In the genomic region with DNA sequence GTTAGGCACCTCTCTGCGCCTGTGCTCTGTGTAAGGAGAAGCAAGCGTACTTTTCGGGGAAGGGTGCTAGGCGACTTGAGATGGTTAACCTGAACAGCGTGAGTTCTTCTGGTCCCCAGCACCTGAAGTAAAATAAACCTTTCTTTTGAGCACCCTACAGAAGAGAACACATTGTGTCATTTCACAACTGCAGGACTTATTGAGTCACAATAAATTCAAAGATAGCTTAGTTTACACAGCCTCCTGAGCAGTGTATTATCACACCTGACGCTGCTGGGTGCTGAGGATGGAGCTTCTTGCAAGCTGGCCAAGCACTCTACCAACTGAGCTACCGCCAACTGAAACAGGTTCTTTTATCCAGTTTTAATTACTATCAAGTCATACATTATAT, we compare ENCODE assay signal across 7 mouse cellular contexts. TPM values are rescaled to one million over a fixed set of nuclear protein-coding genes. Genes with fewer than 3 reads are reported as not detected.
DNase-seq lines count a peak whose midpoint lies in the region; ATAC-seq and TF ChIP-seq lines count a peak whose summit lies in the region.

No protein-coding gene starts in this region.

- peak overlapping the region; percentile 45; the same call in 1 of the 2 replicates for H3K27ac ChIP-seq in lung, embryonic 15.5 days
- H3K27ac ChIP-seq in forebrain, embryonic 11.5 days (ENCODE audit: low read depth, low read length): peak overlapping the region; percentile 70
- peak overlapping the region; percentile 78; the same call in 1 of the 2 replicates for H3K27ac ChIP-seq in limb, embryonic 12.5 days
- H3K27ac ChIP-seq in small intestine, adult 2 months (ENCODE audit: insufficient read depth, low read depth, low read length): peak overlapping the region; percentile 28; the same call in 1 of the 2 replicates

- no peak for TF ChIP-seq POLR2A in small intestine, adult 2 months (IDR thresholded peaks at IDR 0.05; ENCODE audit: low read depth, low read length)

- DNase-seq in lung, adult 18-20 months: no peak
- no peak for DNase-seq in forebrain, embryonic 11.5 days (ENCODE audit: low spot score)
- no peak for DNase-seq in layer of hippocampus, postnatal 14 days (ENCODE audit: low spot score in 2 of 2)
- DNase-seq in frontal cortex, postnatal 25 days (ENCODE audit: low spot score in 2 of 2): no peak

- no peak for TF ChIP-seq CTCF in small intestine, adult 2 months (IDR thresholded peaks at IDR 0.05; ENCODE audit: extremely low read depth, insufficient read length, insufficient replicate concordance, low read depth, low read length)

- WGBS in lung, embryonic 15.5 days: 25% methylated on average over 7 of the region's 7 CpGs
- 24% methylated on average over 7 of the region's 7 CpGs for WGBS in forebrain, embryonic 11.5 days
- WGBS in limb, embryonic 12.5 days: 28% methylated on average over 7 of the region's 7 CpGs
- 22% methylated on average over 7 of the region's 7 CpGs for WGBS in small intestine, adult 2 months

- no peaks in the 10 kb centered on the region for H3K9me3 ChIP-seq in lung, embryonic 15.5 days
- H3K9me3 ChIP-seq in forebrain, embryonic 11.5 days (ENCODE audit: control insufficient read depth, low read length): no peaks in the 10 kb centered on the region
- peaks cover 4% of the 10 kb centered on the region; the same call in 1 of the 2 replicates for H3K9me3 ChIP-seq in limb, embryonic 12.5 days

- H3K4me2 ChIP-seq in lung, embryonic 15.5 days: peak overlapping the region; percentile 86
- peak overlapping the region; percentile 90 for H3K4me2 ChIP-seq in forebrain, embryonic 11.5 days (ENCODE audit: low read depth, low read length, severe bottlenecking)
- peak overlapping the region; percentile 90 for H3K4me2 ChIP-seq in limb, embryonic 12.5 days

- peak overlapping the region; percentile 45 for H3K9ac ChIP-seq in lung, embryonic 15.5 days
- peak overlapping the region; percentile 91 for H3K9ac ChIP-seq in forebrain, embryonic 11.5 days (ENCODE audit: low read length)
- H3K9ac ChIP-seq in limb, embryonic 12.5 days (replicated peaks): peak overlapping the region; percentile 47; the same call in 1 of the 2 replicates

- H3K36me3 ChIP-seq in lung, embryonic 15.5 days: peaks cover 19% of the 10 kb centered on the region
- H3K36me3 ChIP-seq in forebrain, embryonic 11.5 days (ENCODE audit: control insufficient read depth, insufficient read depth, low read length): peaks cover 5% of the 10 kb centered on the region; the same call in 1 of the 2 replicates
- H3K36me3 ChIP-seq in limb, embryonic 12.5 days: peaks cover 31% of the 10 kb centered on the region
- peaks cover 14% of the 10 kb centered on the region for H3K36me3 ChIP-seq in small intestine, adult 2 months (ENCODE audit: control insufficient read depth, insufficient read depth, low read length)

- peak overlapping the region; percentile 83 for H3K4me3 ChIP-seq in lung, embryonic 15.5 days
- peak overlapping the region; percentile 78; the same call in 1 of the 2 replicates for H3K4me3 ChIP-seq in forebrain, embryonic 11.5 days (ENCODE audit: low read depth, low read length)
- peak overlapping the region; percentile 90 for H3K4me3 ChIP-seq in limb, embryonic 12.5 days (replicated peaks)
- peak overlapping the region; percentile 69 for H3K4me3 ChIP-seq in small intestine, adult 2 months (ENCODE audit: low read depth, low read length)

- H3K27me3 ChIP-seq in lung, embryonic 15.5 days: no peaks in the 10 kb centered on the region
- H3K27me3 ChIP-seq in forebrain, embryonic 11.5 days (ENCODE audit: control insufficient read depth, insufficient read depth, low read length): no peaks in the 10 kb centered on the region
- H3K27me3 ChIP-seq in limb, embryonic 12.5 days: no peaks in the 10 kb centered on the region
- H3K27me3 ChIP-seq in small intestine, adult 2 months (ENCODE audit: control insufficient read depth, insufficient read depth, low read length): no peaks in the 10 kb centered on the region

- H3K4me1 ChIP-seq in lung, embryonic 15.5 days: peaks cover 13% of the 10 kb centered on the region
- peaks cover 8% of the 10 kb centered on the region; the same call in 1 of the 2 replicates for H3K4me1 ChIP-seq in forebrain, embryonic 11.5 days (replicated peaks; ENCODE audit: control insufficient read depth, insufficient read depth, low read length)
- H3K4me1 ChIP-seq in limb, embryonic 12.5 days (replicated peaks): peaks cover 20% of the 10 kb centered on the region
- peaks cover 4% of the 10 kb centered on the region; the same call in 1 of the 2 replicates for H3K4me1 ChIP-seq in small intestine, adult 2 months (ENCODE audit: control insufficient read depth, insufficient read depth, insufficient read length, low read length)

- ATAC-seq in lung, embryonic 15.5 days (ENCODE audit: borderline replicate concordance, extremely low read depth, low FRiP score, low TSS enrichment): peak; percentile 11; the same call in 1 of the 2 replicates
- ATAC-seq in forebrain, embryonic 11.5 days (replicated peaks; ENCODE audit: low FRiP score): peak; percentile 44; the same call in 1 of the 2 replicates
- no peak; the same call in 1 of the 2 replicates for ATAC-seq in limb, embryonic 12.5 days (ENCODE audit: insufficient number of reproducible peaks, insufficient read depth, low FRiP score, low TSS enrichment, low read depth)

RNA-seq across cellular contexts. Expression of gene Tmed4, which starts 0.4 kb away (rescaled TPM):
- polyA plus RNA-seq in lung, embryonic 15.5 days (2015; fragmentation: Nextera tagmentation; extraction: Ambion mirVana): 95.9 and 96.7 TPM in 2 replicates
- 135 and 144 TPM in 2 replicates for polyA plus RNA-seq in forebrain, embryonic 11.5 days (2014; fragmentation: Nextera tagmentation; extraction: Ambion mirVana)
- 106 and 112 TPM in 2 replicates for polyA plus RNA-seq in limb, embryonic 12.5 days (2016; fragmentation: Nextera tagmentation; extraction: Ambion mirVana)
- polyA plus RNA-seq in small intestine, adult 2 months (2012; rRNA removed): 103 and 182 TPM in 2 replicates
- 10 to 100 TPM; 82.4 to 83.1 TPM for total RNA-seq in layer of hippocampus, postnatal 14 days (2021)

RNA-seq across cellular contexts. Expression of gene Ddx56, which starts 7.5 kb away (rescaled TPM):
- 89.7 and 91.0 TPM in 2 replicates for polyA plus RNA-seq in lung, embryonic 15.5 days (2015; fragmentation: Nextera tagmentation; extraction: Ambion mirVana)
- 104 and 110 TPM in 2 replicates for polyA plus RNA-seq in forebrain, embryonic 11.5 days (2014; fragmentation: Nextera tagmentation; extraction: Ambion mirVana)
- 108 and 112 TPM in 2 replicates for polyA plus RNA-seq in limb, embryonic 12.5 days (2016; fragmentation: Nextera tagmentation; extraction: Ambion mirVana)
- 11.1 and 12.4 TPM in 2 replicates for polyA plus RNA-seq in small intestine, adult 2 months (2012; rRNA removed)
- 10 to 100 TPM; 44.9 to 47.5 TPM for total RNA-seq in layer of hippocampus, postnatal 14 days (2021)

RNA-seq across cellular contexts. Expression of gene Ogdh, which starts 16.3 kb away (rescaled TPM):
- polyA plus RNA-seq in lung, embryonic 15.5 days (2015; fragmentation: Nextera tagmentation; extraction: Ambion mirVana): 98.7 and 107 TPM in 2 replicates
- 105 and 109 TPM in 2 replicates for polyA plus RNA-seq in forebrain, embryonic 11.5 days (2014; fragmentation: Nextera tagmentation; extraction: Ambion mirVana)
- polyA plus RNA-seq in limb, embryonic 12.5 days (2016; fragmentation: Nextera tagmentation; extraction: Ambion mirVana): 94.0 and 96.8 TPM in 2 replicates
- 164 and 346 TPM in 2 replicates for polyA plus RNA-seq in small intestine, adult 2 months (2012; rRNA removed)
- total RNA-seq in layer of hippocampus, postnatal 14 days (2021): 100 to 1,000 TPM; 252 to 261 TPM

RNA-seq across cellular contexts. Expression of gene Npc1l1, which starts 45.1 kb away (rescaled TPM):
- 0.04 TPM in 1 of 2 replicates, not detected in the other for polyA plus RNA-seq in lung, embryonic 15.5 days (2015; fragmentation: Nextera tagmentation; extraction: Ambion mirVana)
- polyA plus RNA-seq in forebrain, embryonic 11.5 days (2014; fragmentation: Nextera tagmentation; extraction: Ambion mirVana): not detected in 2 replicates
- 0.04 TPM in 1 of 2 replicates, not detected in the other for polyA plus RNA-seq in limb, embryonic 12.5 days (2016; fragmentation: Nextera tagmentation; extraction: Ambion mirVana)
- 161 and 819 TPM in 2 replicates for polyA plus RNA-seq in small intestine, adult 2 months (2012; rRNA removed)
- under 1 TPM; 0.23 to 0.24 TPM for total RNA-seq in layer of hippocampus, postnatal 14 days (2021)

Comparison
In these comparisons a context has a peak if more than half of its experiments do, and no peak if none do; other contexts are left out.
1. H3K27ac ChIP-seq: peak in every context shown above with its lines; median percentile 78 in limb, embryonic 12.5 days; 70 in forebrain, embryonic 11.5 days; 45 in lung, embryonic 15.5 days; 28 in small intestine, adult 2 months.